Mouse (Mus musculus): Measurements from ENCODE around the gene Trpm2. TPM values are rescaled to one million over a fixed set of nuclear protein-coding genes. Genes with fewer than 3 reads are reported as not detected.
"Not testable (repeated sequence)": the region's sequence is repeated elsewhere in the genome, so short reads cannot be mapped to it uniquely, and the experiment has no call there.

The Trpm2 gene
- 0.19 and 0.32 TPM in 2 replicates for polyA plus RNA-seq (2016; fragmentation: Nextera tagmentation; extraction: Ambion mirVana)

DNA sequence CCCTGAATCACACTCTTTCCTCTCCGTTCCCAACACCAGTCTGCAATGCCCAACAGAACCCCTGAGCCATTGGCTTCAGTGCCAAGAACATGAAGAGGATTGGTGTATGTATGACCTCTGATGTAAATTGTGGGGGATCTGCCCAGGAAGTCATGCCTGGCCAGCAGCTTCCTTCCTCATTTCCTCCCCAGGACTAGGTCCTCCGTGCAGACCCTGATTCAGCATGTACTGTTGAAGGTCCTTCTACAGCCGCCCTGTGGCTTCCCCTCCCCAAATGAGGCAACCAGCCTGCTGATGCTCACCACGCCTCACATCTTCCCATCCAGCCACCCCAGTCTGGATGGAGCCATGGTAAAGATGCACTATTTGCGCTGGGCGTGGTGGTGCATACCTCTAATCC, at the start of gene Trpm2:
TSS of gene Trpm2 (minus strand) at position 83 of the 400 bp plus-strand sequence.
- Histone ChIP-seq H3K9ac (0 out of 2 replicates have a peak within 1 kb of the TSS, but pooled peaks have one; percentile 4), H3K36me3 (no peaks in the 10 kb centered on the region)

DNA sequence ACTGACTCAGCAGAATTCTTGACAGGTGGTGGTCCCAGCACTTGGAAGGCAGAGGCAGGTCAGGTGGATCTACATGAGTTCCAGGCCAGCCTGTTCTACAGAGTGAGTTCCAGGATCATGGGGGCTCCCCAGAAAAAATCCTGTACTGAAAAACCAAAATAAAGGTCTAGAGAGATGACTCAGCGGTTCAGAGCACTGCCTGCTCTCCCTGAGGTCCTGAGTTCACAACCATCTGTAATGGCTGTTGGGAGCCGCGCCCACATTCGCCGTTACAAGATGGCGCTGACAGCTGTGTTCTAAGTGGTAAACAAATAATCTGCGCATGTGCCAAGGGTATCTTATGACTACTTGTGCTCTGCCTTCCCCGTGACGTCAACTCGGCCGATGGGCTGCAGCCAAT, 49.6 kb upstream of the Trpm2 start:
- WGBS, result 94% methylated on average over 7 of the region's 11 CpGs
- ATAC-seq (ENCODE audit: insufficient number of reproducible peaks, low FRiP score); H3K4me3 ChIP-seq; H3K27ac ChIP-seq (ENCODE audit: poor library complexity, severe bottlenecking); H3K4me2 ChIP-seq; H3K27me3 ChIP-seq (replicated peaks); H3K36me3 ChIP-seq; H3K9me3 ChIP-seq (replicated peaks); H3K9ac ChIP-seq: not testable (repeated sequence)
- H3K4me1 ChIP-seq (replicated peaks), result peaks cover 11% of the 10 kb centered on the region; the same call in 1 of the 2 replicates

More for the DNA sequence above, at the start of gene Trpm2:
- peaks cover 8% of the 10 kb centered on the region for H3K4me1 ChIP-seq (replicated peaks)
- peaks cover 54% of the 10 kb centered on the region for H3K27me3 ChIP-seq (replicated peaks)
- no peak within 1 kb of the TSS for H3K27ac ChIP-seq (ENCODE audit: poor library complexity, severe bottlenecking)
- H3K4me2 ChIP-seq, result peak within 1 kb of the TSS; percentile 59
- ATAC-seq (ENCODE audit: insufficient number of reproducible peaks, low FRiP score), result no peak
- H3K4me3 ChIP-seq, result peak within 1 kb of the TSS; percentile 23
- 75% methylated on average over 6 of the region's 6 CpGs for WGBS
- H3K9me3 ChIP-seq (replicated peaks), result no peaks in the 10 kb centered on the region

DNA sequence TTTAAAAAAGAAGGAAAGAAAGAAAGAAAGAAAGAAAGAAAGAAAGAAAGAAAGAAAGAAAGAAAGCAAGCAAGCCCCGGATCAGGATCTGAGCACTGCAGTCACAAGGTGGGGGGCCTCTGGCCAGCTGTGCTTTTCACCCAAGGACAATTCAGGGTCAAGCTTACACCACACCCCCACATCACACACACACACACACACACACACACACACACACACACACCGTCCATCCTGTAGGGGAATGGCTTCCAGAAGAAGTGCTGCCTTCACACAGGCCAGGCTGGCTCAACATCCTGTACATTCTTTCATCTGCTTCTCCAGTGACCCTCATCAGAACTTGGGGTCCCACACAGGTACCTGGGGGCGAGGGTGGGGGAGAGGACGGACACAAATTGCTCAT, 48.9 kb upstream of the Trpm2 start:
- H3K27ac ChIP-seq (ENCODE audit: poor library complexity, severe bottlenecking), result no peak overlapping the region
- H3K4me2 ChIP-seq, result peak overlapping the region; percentile 64
- no peaks in the 10 kb centered on the region for H3K36me3 ChIP-seq
- 87% methylated on average over 4 of the region's 4 CpGs for WGBS
- H3K9me3 ChIP-seq (replicated peaks), result peaks cover 6% of the 10 kb centered on the region; the same call in 1 of the 2 replicates
- 0 out of 2 replicates have a peak, but pooled peaks cover 3% of the 10 kb centered on the region for H3K27me3 ChIP-seq (replicated peaks)
- ATAC-seq (ENCODE audit: insufficient number of reproducible peaks, low FRiP score), result peak; percentile 33
- H3K9ac ChIP-seq, result no peak overlapping the region
- no peak overlapping the region for H3K4me3 ChIP-seq
- peaks cover 11% of the 10 kb centered on the region; the same call in 1 of the 2 replicates for H3K4me1 ChIP-seq (replicated peaks)

DNA sequence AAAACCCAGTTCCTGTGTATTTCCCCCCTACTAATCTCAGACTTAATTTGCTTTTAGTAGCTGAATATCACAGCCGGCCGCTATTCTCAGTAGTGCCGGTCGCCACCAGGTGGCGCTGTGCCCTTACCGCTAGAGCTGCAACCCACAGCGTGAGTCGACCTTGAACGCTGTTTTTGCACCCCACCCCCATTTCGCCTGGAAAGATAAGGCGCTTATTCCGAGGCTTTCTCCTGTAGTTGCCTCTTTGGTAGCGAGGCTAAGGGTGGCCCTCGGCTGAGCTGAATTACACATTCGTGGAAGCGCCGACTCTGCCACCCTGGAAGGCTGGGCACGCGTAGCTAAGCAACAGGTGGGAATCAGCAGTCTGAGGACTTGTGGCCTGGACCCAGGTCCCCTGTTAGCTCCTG, 48.4 kb upstream of the Trpm2 start:
- H3K9ac ChIP-seq, result 0 out of 2 replicates have a peak overlapping the region, but pooled peaks have one; percentile 55
- H3K4me3 ChIP-seq, result peak overlapping the region; percentile 28; the same call in 1 of the 2 replicates
- peak overlapping the region; percentile 64 for H3K4me2 ChIP-seq
- no peaks in the 10 kb centered on the region for H3K36me3 ChIP-seq
- peak overlapping the region; percentile 53; the same call in 1 of the 2 replicates for H3K27ac ChIP-seq (ENCODE audit: poor library complexity, severe bottlenecking)
- peak; percentile 77 for ATAC-seq (ENCODE audit: insufficient number of reproducible peaks, low FRiP score)
- peaks cover 6% of the 10 kb centered on the region; the same call in 1 of the 2 replicates for H3K9me3 ChIP-seq (replicated peaks)
- 0 out of 2 replicates have a peak, but pooled peaks cover 3% of the 10 kb centered on the region for H3K27me3 ChIP-seq (replicated peaks)
- 18% methylated on average over 19 of the region's 19 CpGs for WGBS
- peaks cover 11% of the 10 kb centered on the region; the same call in 1 of the 2 replicates for H3K4me1 ChIP-seq (replicated peaks)

DNA sequence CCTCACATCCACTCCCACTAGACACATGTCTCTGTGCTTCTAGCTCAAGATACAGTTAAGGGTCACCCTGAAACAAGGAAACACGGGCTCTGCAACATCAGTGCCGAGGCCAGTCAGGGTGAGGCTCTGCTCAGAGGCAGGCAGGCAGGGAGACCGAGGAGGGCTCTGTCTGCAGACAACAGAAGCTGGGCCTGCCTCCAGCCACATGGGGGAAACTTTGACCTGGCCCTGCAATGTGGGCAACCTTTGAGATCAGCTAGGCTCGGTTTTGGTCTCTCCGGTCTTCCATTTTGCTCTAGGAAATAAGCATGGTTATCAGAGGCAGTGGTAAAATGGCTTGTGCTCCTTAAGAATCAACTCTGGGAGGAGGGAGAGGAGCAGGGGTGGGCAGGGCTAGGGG, 46.0 kb upstream of the Trpm2 start:
- H3K4me1 ChIP-seq (replicated peaks), result peaks cover 11% of the 10 kb centered on the region; the same call in 1 of the 2 replicates
- H3K4me2 ChIP-seq, result no peak overlapping the region
- WGBS, result 52% methylated on average over 5 of the region's 5 CpGs
- no peak overlapping the region for H3K27ac ChIP-seq (ENCODE audit: poor library complexity, severe bottlenecking)
- no peak overlapping the region for H3K4me3 ChIP-seq
- H3K27me3 ChIP-seq (replicated peaks), result 0 out of 2 replicates have a peak, but pooled peaks cover 3% of the 10 kb centered on the region
- no peaks in the 10 kb centered on the region for H3K36me3 ChIP-seq
- H3K9me3 ChIP-seq (replicated peaks), result peaks cover 6% of the 10 kb centered on the region; the same call in 1 of the 2 replicates
- no peak for ATAC-seq (ENCODE audit: insufficient number of reproducible peaks, low FRiP score)
- H3K9ac ChIP-seq, result no peak overlapping the region

DNA sequence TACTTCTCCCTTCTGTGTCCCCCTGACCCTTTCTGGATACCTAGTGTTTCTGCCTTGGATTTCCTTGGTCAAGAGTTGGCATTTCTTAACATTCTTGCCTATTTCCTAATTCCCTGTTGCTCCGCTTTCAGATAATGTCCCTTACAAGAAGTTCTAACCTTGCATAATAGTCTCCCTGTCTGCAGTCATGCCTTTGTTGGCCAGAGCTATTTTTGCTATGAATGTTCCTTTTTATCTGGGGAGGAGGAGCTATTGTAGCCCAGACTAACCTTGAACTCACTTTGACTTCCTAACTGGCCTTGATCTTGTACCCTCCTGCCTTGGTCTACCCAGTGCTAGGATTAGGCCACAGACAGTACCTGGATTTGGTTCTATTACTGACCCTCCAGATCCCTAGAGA, 45.1 kb upstream of the Trpm2 start:
- 70% methylated on average over 1 of the region's 1 CpGs for WGBS
- ATAC-seq (ENCODE audit: insufficient number of reproducible peaks, low FRiP score), result no peak
- H3K9ac ChIP-seq, result no peak overlapping the region
- H3K9me3 ChIP-seq (replicated peaks), result peaks cover 6% of the 10 kb centered on the region; the same call in 1 of the 2 replicates
- H3K27me3 ChIP-seq (replicated peaks), result 0 out of 2 replicates have a peak, but pooled peaks cover 3% of the 10 kb centered on the region
- peak overlapping the region; percentile 53 for H3K27ac ChIP-seq (ENCODE audit: poor library complexity, severe bottlenecking)
- H3K4me2 ChIP-seq, result no peak overlapping the region
- H3K4me1 ChIP-seq (replicated peaks), result peaks cover 11% of the 10 kb centered on the region; the same call in 1 of the 2 replicates
- no peaks in the 10 kb centered on the region for H3K36me3 ChIP-seq
- H3K4me3 ChIP-seq, result no peak overlapping the region

DNA sequence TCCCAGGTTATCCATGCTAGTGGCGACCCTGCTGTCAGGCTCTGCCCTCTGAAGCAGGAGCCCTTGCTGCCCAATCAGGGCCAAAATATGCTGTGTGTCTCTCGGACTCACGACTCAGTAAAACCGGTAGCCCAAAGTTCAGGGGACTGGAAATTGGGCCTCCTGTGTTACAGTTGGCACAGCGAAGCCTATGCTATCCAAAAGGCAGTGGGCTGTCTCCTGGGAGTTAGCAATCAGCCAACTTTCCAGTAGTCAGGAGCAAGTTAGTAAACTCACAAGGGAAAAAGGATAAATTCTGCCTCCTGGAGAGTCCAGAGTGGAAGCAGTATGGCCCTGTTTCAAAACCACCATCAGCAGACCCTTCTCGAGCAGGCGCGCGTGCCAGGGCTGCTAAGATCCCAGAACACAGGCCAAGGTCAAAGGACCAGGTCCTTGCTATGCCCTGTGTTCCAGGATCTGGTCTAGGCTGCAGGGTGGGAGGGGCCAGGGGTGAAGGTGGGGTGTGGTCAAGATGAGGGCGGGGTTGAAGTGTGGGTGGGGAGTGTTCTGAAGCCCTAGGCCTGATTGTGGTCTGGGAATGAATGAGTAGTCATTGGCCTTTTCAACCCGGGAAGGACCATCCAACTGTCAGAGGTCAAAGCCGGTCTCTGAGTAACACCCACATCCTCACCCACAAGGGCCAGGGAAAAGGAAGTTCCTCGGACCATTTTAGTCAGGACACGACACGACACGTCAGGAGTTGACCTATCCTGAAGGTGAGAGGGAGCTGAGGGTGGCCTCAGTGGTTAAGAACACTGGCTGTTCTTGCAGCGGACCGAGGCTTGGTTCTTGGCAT, 42.5 kb upstream of the Trpm2 start:
- Histone ChIP-seq H3K9ac (no peak overlapping the region), H3K4me2 (no peak overlapping the region), H3K4me3 (no peak overlapping the region), H3K27me3 (replicated peaks) (0 out of 2 replicates have a peak, but pooled peaks cover 3% of the 10 kb centered on the region), H3K9me3 (replicated peaks) (0 out of 2 replicates have a peak, but pooled peaks cover 6% of the 10 kb centered on the region), H3K27ac (ENCODE audit: poor library complexity, severe bottlenecking) (no peak overlapping the region), H3K4me1 (replicated peaks) (peaks cover 18% of the 10 kb centered on the region), H3K36me3 (no peaks in the 10 kb centered on the region)
- 91% methylated on average over 18 of the region's 18 CpGs for WGBS
- no peak for ATAC-seq (ENCODE audit: insufficient number of reproducible peaks, low FRiP score)

DNA sequence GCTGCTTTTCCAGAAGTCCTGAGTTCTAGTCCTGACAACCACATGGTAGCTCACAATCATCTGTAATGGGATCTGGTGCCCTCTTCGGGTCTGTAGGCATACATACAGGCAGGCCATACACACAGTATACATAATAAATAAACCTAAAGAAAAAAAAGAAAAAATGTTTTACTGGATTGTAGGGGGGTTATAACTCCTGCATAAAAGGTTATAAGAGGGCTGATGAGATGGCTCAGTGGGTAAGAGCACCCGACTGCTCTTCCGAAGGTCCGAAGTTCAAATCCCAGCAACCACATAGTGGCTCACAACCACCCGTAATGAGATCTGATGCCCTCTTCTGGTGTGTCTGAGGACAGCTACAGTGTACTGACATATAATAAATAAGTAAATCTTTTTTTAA, 40.8 kb upstream of the Trpm2 start:
- not testable (repeated sequence) for H3K4me3 ChIP-seq; H3K36me3 ChIP-seq; H3K9ac ChIP-seq; ATAC-seq (ENCODE audit: insufficient number of reproducible peaks, low FRiP score); H3K9me3 ChIP-seq (replicated peaks); H3K27me3 ChIP-seq (replicated peaks); H3K27ac ChIP-seq (ENCODE audit: poor library complexity, severe bottlenecking); H3K4me2 ChIP-seq
- H3K4me1 ChIP-seq (replicated peaks), result peaks cover 35% of the 10 kb centered on the region
- 92% methylated on average over 5 of the region's 5 CpGs for WGBS

DNA sequence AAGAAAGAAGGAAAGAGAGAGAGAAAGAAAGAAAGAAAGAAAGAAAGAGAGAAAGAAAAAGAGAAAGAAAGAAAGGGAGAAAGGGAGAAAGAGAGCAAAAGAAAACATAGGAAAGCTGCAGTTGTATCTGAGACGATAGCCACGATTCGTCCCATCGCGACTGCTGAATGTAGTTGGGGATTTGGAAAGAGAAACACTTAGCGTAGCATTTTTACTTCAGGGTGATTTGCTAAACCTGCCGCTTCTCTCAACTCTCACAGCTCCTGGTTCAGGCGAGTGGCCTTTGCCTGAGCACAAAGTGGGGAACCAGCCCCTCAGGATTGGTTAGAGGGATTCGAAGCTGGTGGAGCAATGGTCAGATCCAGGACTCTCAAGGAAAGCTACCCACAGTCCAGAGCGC, 40.0 kb upstream of the Trpm2 start:
- ATAC-seq (ENCODE audit: insufficient number of reproducible peaks, low FRiP score), result no peak
- Histone ChIP-seq H3K4me1 (replicated peaks) (peaks cover 39% of the 10 kb centered on the region), H3K4me3 (peak overlapping the region; percentile 24), H3K27ac (ENCODE audit: poor library complexity, severe bottlenecking) (no peak overlapping the region), H3K4me2 (peak overlapping the region; percentile 86), H3K9me3 (replicated peaks) (0 out of 2 replicates have a peak, but pooled peaks cover 6% of the 10 kb centered on the region), H3K9ac (peak overlapping the region; percentile 11; the same call in 1 of the 2 replicates), H3K36me3 (0 out of 2 replicates have a peak, but pooled peaks cover 5% of the 10 kb centered on the region), H3K27me3 (replicated peaks) (no peaks in the 10 kb centered on the region)
- 12% methylated on average over 10 of the region's 10 CpGs for WGBS

DNA sequence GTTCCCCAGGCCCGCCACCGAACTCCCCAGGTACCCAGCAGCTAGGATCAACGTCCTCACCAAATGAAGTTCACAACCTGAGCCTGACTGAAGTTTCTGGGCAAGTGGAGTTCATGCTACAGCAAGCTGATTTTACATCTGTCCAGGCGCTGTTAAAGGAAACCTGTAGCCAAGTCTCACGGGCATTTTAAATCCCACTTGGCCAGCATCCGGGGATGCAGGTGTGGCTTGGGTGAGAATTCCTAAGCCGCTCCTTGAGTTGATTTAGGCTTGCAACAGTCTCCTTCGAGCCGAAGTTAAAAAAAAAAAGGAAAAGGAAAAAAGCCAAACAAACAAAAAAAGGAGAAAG, 39.6 kb upstream of the Trpm2 start, which contains the start of gene Pfkl:
TSS of gene Pfkl (minus strand) at position 139 of the 349 bp plus-strand sequence.
- Histone ChIP-seq H3K27ac (ENCODE audit: poor library complexity, severe bottlenecking) (peak within 1 kb of the TSS; percentile 100), H3K4me1 (replicated peaks) (peaks cover 39% of the 10 kb centered on the region), H3K9ac (peak within 1 kb of the TSS; percentile 97), H3K9me3 (replicated peaks) (0 out of 2 replicates have a peak, but pooled peaks cover 6% of the 10 kb centered on the region), H3K36me3 (peaks cover 9% of the 10 kb centered on the region), H3K4me3 (peak within 1 kb of the TSS; percentile 83), H3K4me2 (peak within 1 kb of the TSS; percentile 86), H3K27me3 (replicated peaks) (no peaks in the 10 kb centered on the region)
- under 1% methylated on average over 9 of the region's 9 CpGs for WGBS
- ATAC-seq (ENCODE audit: insufficient number of reproducible peaks, low FRiP score), result no peak
